Mouse (Mus musculus) 416B (cell line): ENCODE results near the gene Ccdc47.
A peak's percentile ranks its signal among the peaks of the same experiment; 100 is the strongest.

Source experiments
- DNase-seq: peaks from one replicate; pipeline ENCODE4 v3.0.0; 2011; ENCODE audit warnings: low read depth

Gene Ccdc47

GRCm38 (mm10) chr11:106160841-106161721 is 55.1 kb downstream of the Ccdc47 start, which contains the start of the genes Gm10840 and Limd2:
Gene Gm10840 (plus strand): TSS chr11:106160850.
Gene Limd2 (minus strand): TSS chr11:106160860.
- no peak for DNase-seq

- peak; percentile 73 for DNase-seq
Measured at GRCm38 (mm10) chr11:106159921-106160840, 56.0 kb downstream of the Ccdc47 start.

- peak; percentile 81 for DNase-seq
Measured at GRCm38 (mm10) chr11:106159216-106159920, 56.8 kb downstream of the Ccdc47 start.

- DNase-seq: no peak
Measured at GRCm38 (mm10) chr11:106158930-106159215, 57.3 kb downstream of the Ccdc47 start.

- peak; percentile 63 for DNase-seq
Measured at GRCm38 (mm10) chr11:106158081-106158929, 57.8 kb downstream of the Ccdc47 start.

- DNase-seq: no peak
Measured at GRCm38 (mm10) chr11:106157154-106157553, 59.0 kb downstream of the Ccdc47 start.

- DNase-seq: no peak
Measured at GRCm38 (mm10) chr11:106156257-106156656, 59.9 kb downstream of the Ccdc47 start.

- DNase-seq: no peak
Measured at GRCm38 (mm10) chr11:106155761-106156160, 60.4 kb downstream of the Ccdc47 start.

GRCm38 (mm10) chr11:106154770-106155169 is 61.4 kb downstream of the Ccdc47 start:
- DNase-seq: no peak

GRCm38 (mm10) chr11:106154091-106154490 is 62.1 kb downstream of the Ccdc47 start:
- DNase-seq: no peak

- DNase-seq: no peak
Measured at GRCm38 (mm10) chr11:106152132-106152531, 64.0 kb downstream of the Ccdc47 start.

- no peak for DNase-seq
Measured at GRCm38 (mm10) chr11:106151219-106151618, 64.9 kb downstream of the Ccdc47 start.
